Comparison of ENCODE assay signal across 8 mouse cellular contexts in genomic region chr5:115506454-115507201, GRCm38 (mm10). TPM values are rescaled to one million over a fixed set of nuclear protein-coding genes. Genes with fewer than 3 reads are reported as not detected.
A peak's percentile ranks its signal among the peaks of the same experiment; 100 is the strongest.
DNase-seq lines count a peak whose midpoint lies in the region; ATAC-seq lines count a peak whose summit lies in the region.

Gene Pxn (plus strand): TSS chr5:115506676.

- H3K9ac ChIP-seq in intestine, embryonic 14.5 days (ENCODE audit: low read length): peak within 1 kb of the TSS; percentile 90

- ATAC-seq in intestine, embryonic 14.5 days (replicated peaks; ENCODE audit: low FRiP score, low TSS enrichment, low read depth): peak; percentile 85
- ATAC-seq in megakaryocyte progenitor cell, adult 5-6 weeks (replicated peaks; ENCODE audit: poor library complexity): peak; percentile 92

- WGBS in intestine, embryonic 14.5 days: under 1% methylated on average over 63 of the region's 74 CpGs

- H3K4me1 ChIP-seq in intestine, embryonic 14.5 days (replicated peaks; ENCODE audit: control insufficient read depth, insufficient read depth, low read length): peaks cover 29% of the 10 kb centered on the region

- intact Hi-C loops in gastrocnemius, postnatal 36 days (cut with DNase I): loop anchor here (1.0 to 5.0 kb wide), 2 partner anchors 32 to 51 kb away; partner anchors contain the start of gene Rplp0
- intact Hi-C loops in left cerebral cortex, postnatal 10 days (cut with DNase I): loop anchor here (1.0 to 5.0 kb wide), 2 partner anchors 32 to 51 kb away; partner anchors contain the start of gene Rplp0

- H3K4me3 ChIP-seq in intestine, embryonic 14.5 days (ENCODE audit: low read depth, low read length): peak within 1 kb of the TSS; percentile 83

- peak within 1 kb of the TSS; percentile 96 for H3K4me2 ChIP-seq in intestine, embryonic 14.5 days (ENCODE audit: low read length)

- peak within 1 kb of the TSS; percentile 36; the same call in 1 of the 2 replicates for H3K27ac ChIP-seq in intestine, embryonic 14.5 days (ENCODE audit: low read depth)

- H3K27me3 ChIP-seq in intestine, embryonic 14.5 days (replicated peaks; ENCODE audit: control insufficient read depth, insufficient read depth, low read length): no peaks in the 10 kb centered on the region

- no peaks in the 10 kb centered on the region for H3K9me3 ChIP-seq in intestine, embryonic 14.5 days (ENCODE audit: control insufficient read depth, low read length)

- DNase-seq in adrenal gland, adult 18-20 months (ENCODE audit: low spot score in 2 of 2): peak; percentile 99
- DNase-seq in embryo, embryonic 11 days: peak; percentile 94
- peak; percentile 91 to 92 for DNase-seq in gastrocnemius, postnatal 36 days
- peak; percentile 98 for DNase-seq in intestine, embryonic 14.5 days (ENCODE audit: low spot score)
- DNase-seq in left cerebral cortex, postnatal 10 days (ENCODE audit: extremely low spot score in 1 of 2, low spot score in 2 of 2): peak; percentile 71 to 91
- peak; percentile 86 to 90 for DNase-seq in right cerebral cortex, postnatal 10 days (ENCODE audit: low spot score in 2 of 2)
- DNase-seq in urinary bladder, postnatal 25 days (ENCODE audit: low spot score): peak; percentile 98

- no peaks in the 10 kb centered on the region for H3K36me3 ChIP-seq in intestine, embryonic 14.5 days (ENCODE audit: control insufficient read depth, insufficient read depth, low read length)

RNA-seq across cellular contexts. Expression of gene Pxn, which starts in this region (rescaled TPM):
- 10 to 100 TPM; 34.1 to 42.2 TPM for total RNA-seq in adrenal gland, adult 18-20 months (2021)
- 10 to 100 TPM; 78.1 to 80.7 TPM for total RNA-seq in gastrocnemius, postnatal 36 days (2021)
- polyA plus RNA-seq in intestine, embryonic 14.5 days (2014; fragmentation: Nextera tagmentation; extraction: Ambion mirVana): 16.8 and 19.3 TPM in 2 replicates
- total RNA-seq in left cerebral cortex, postnatal 10 days (2021): 10 to 100 TPM; 18.8 to 20.8 TPM
- total RNA-seq in megakaryocyte progenitor cell, adult 5-6 weeks (2015): 40.4 and 52.8 TPM in 2 replicates
- 69.6 and 73.0 TPM in 2 replicates for total RNA-seq in megakaryocyte progenitor cell, adult 5-6 weeks (2017)

Comparison
In these comparisons a context has a peak if more than half of its experiments do, and no peak if none do; other contexts are left out.
1. Peak in every context shown above with its lines: DNase-seq, ATAC-seq, H3K4me3 ChIP-seq and H3K27ac ChIP-seq.